Mouse (Mus musculus): ENCODE data around the gene Rpl14. TPM values are rescaled to one million over a fixed set of nuclear protein-coding genes. Genes with fewer than 3 reads are reported as not detected.
"Not testable (repeated sequence)": the region's sequence is repeated elsewhere in the genome, so short reads cannot be mapped to it uniquely, and the experiment has no call there.

Rpl14 gene
- polyA plus RNA-seq, 1 experiment from 2014 or later, result 488 TPM

DNA sequence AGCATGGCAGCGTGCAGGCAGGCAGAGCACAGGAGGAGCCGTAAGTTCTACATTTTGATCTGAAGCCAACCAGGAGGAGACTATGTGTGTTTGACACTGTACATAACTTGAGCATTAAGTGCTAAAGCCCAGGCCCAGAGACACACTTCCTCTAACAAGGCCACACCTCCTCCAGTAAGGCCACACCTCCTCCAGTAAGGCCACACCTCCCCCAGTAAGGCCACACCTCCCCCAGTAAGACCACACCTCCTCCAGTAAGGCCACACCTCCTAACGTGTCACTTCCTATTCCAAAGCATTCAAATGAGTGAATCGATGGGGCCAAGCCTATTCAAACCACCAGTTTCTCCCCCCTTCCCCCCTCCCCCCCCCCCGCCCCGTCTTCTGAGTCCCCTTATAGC lies 38.6 kb upstream of the Rpl14 start:
- Histone ChIP-seq H3K9ac (replicated peaks; ENCODE audit: low read depth) (no peak overlapping the region), H3K36me3 (ENCODE audit: insufficient read depth, low read length) (no peaks in the 10 kb centered on the region), H3K27me3 (replicated peaks; ENCODE audit: insufficient read depth, low read length) (no peaks in the 10 kb centered on the region), H3K4me3 (ENCODE audit: low read depth, low read length) (no peak overlapping the region), H3K4me2 (replicated peaks; ENCODE audit: low read depth, low read length) (no peak overlapping the region), H3K4me1 (ENCODE audit: insufficient read depth, low read depth, low read length) (no peaks in the 10 kb centered on the region), H3K27ac (ENCODE audit: low read length) (no peak overlapping the region), H3K9me3 (ENCODE audit: low read length) (no peaks in the 10 kb centered on the region)
- 78% methylated on average over 6 of the region's 6 CpGs for WGBS
- ATAC-seq (no peak), DNase-seq (ENCODE audit: low spot score) (no peak)
- TF ChIP-seq CTCF (IDR thresholded peaks at IDR 0.05) (no peak), EP300 (IDR thresholded peaks at IDR 0.05) (no peak)

DNA sequence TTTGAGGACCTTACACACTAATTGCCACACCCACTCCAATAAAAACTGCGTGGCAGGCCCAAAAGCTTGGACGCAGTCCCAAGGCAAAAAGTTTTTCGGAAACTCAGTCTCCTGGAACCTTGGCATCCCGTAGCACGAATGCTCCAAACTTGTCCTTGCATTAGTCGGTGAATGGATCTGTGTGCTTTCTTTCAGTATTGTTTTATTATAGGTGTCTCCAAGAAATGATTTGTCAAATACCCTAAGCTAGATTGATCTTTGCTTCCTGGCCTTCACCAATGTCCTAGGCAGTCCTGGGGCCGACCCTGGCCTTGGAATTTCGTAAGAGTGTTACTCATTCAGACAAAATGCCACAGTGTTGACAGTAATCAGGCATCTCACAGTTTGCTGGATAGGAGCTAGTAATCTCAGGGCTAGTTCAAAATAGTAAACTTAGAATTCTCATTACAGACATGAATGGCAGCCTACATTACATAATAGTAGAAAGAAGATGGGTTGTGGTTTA lies 37.7 kb upstream of the Rpl14 start:
- H3K36me3 ChIP-seq (ENCODE audit: insufficient read depth, low read length); H3K4me3 ChIP-seq (ENCODE audit: low read depth, low read length): not testable (repeated sequence)

DNA sequence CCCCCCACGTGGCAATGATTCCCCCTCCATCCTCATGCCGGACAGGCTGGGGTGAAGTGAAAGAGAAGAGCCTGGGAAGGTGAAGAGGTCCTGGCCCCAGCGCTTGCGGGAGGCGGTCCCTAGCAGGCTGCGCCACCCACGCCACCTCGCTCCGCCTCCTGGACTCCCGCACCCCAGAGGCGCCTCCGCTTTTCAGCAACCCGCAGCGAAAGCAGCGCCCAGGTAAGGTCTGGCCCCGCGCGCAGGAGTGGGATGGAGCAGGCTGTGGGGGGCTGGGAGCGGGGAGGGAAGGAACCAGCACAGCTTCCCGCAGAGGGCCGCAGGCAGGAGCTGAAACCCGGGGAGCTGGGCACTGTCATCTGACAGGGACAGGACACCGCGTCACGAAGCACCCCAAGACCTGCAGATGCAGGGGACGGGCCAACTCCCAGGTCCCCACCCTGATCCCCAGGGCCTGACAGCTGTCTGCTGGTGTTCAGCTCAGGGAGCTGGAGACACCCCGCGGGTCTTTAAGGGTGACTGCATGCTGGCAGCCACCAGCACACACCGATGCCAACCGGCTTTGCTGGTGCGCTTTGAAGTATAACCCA lies 31.5 kb upstream of the Rpl14 start, which contains the start of gene Entpd3:
Gene Entpd3 (plus strand): TSS at position 157 of the 590 bp plus-strand sequence.
- Histone ChIP-seq H3K9me3 (ENCODE audit: low read length) (no peaks in the 10 kb centered on the region), H3K36me3 (ENCODE audit: insufficient read depth, low read length) (no peaks in the 10 kb centered on the region), H3K4me2 (replicated peaks; ENCODE audit: low read depth, low read length) (peak within 1 kb of the TSS; percentile 80), H3K4me3 (ENCODE audit: low read depth, low read length) (peak within 1 kb of the TSS; percentile 34), H3K27me3 (replicated peaks; ENCODE audit: insufficient read depth, low read length) (no peaks in the 10 kb centered on the region; the same call in 1 of the 2 replicates), H3K27ac (ENCODE audit: low read length) (no peak within 1 kb of the TSS), H3K4me1 (ENCODE audit: insufficient read depth, low read depth, low read length) (no peaks in the 10 kb centered on the region; the same call in 1 of the 2 replicates), H3K9ac (replicated peaks; ENCODE audit: low read depth) (0 out of 2 replicates have a peak within 1 kb of the TSS, but pooled peaks have one; percentile 6)
- TF ChIP-seq EP300 (IDR thresholded peaks at IDR 0.05) (no peak), CTCF (IDR thresholded peaks at IDR 0.05) (no peak)
- ATAC-seq, result no peak
- 2% methylated on average over 26 of the region's 31 CpGs for WGBS
- peak; percentile 53 for DNase-seq (ENCODE audit: low spot score)

More for the DNA sequence above, 37.7 kb upstream of the Rpl14 start:
- DNase-seq (ENCODE audit: low spot score); H3K9me3 ChIP-seq (ENCODE audit: low read length); H3K27ac ChIP-seq (ENCODE audit: low read length); ATAC-seq; H3K27me3 ChIP-seq (replicated peaks; ENCODE audit: insufficient read depth, low read length); H3K9ac ChIP-seq (replicated peaks; ENCODE audit: low read depth); H3K4me1 ChIP-seq (ENCODE audit: insufficient read depth, low read depth, low read length); H3K4me2 ChIP-seq (replicated peaks; ENCODE audit: low read depth, low read length): not testable (repeated sequence)
- 95% methylated on average over 8 of the region's 8 CpGs for WGBS

DNA sequence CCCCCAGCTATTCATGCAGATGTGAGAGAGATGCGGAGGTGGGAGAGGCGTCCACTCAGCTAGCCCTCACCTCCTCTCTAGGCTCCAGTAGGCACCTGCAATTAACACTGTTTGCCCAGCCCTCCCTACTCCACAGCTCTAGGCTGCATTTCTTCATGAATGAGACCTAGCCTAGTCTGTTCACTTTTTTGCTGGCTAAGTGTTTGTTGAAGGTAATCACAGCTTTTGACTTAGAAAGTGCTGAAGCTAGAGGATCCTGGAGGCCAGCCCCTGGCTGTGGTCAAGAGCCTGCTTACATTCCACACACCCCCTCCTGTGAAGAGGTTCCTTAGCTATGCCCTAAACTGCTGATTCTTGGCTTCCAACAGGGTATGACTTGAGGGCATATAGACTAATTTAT lies 29.8 kb upstream of the Rpl14 start:
- Histone ChIP-seq H3K27ac (ENCODE audit: low read length) (no peak overlapping the region), H3K4me2 (replicated peaks; ENCODE audit: low read depth, low read length) (no peak overlapping the region), H3K4me1 (ENCODE audit: insufficient read depth, low read depth, low read length) (no peaks in the 10 kb centered on the region; the same call in 1 of the 2 replicates), H3K4me3 (ENCODE audit: low read depth, low read length) (no peak overlapping the region), H3K36me3 (ENCODE audit: insufficient read depth, low read length) (no peaks in the 10 kb centered on the region), H3K27me3 (replicated peaks; ENCODE audit: insufficient read depth, low read length) (no peaks in the 10 kb centered on the region; the same call in 1 of the 2 replicates), H3K9me3 (ENCODE audit: low read length) (no peaks in the 10 kb centered on the region), H3K9ac (replicated peaks; ENCODE audit: low read depth) (no peak overlapping the region)
- 40% methylated on average over 2 of the region's 2 CpGs for WGBS
- TF ChIP-seq CTCF (IDR thresholded peaks at IDR 0.05) (no peak), EP300 (IDR thresholded peaks at IDR 0.05) (no peak)
- ATAC-seq (peak; percentile 92), DNase-seq (ENCODE audit: low spot score) (peak; percentile 91)

DNA sequence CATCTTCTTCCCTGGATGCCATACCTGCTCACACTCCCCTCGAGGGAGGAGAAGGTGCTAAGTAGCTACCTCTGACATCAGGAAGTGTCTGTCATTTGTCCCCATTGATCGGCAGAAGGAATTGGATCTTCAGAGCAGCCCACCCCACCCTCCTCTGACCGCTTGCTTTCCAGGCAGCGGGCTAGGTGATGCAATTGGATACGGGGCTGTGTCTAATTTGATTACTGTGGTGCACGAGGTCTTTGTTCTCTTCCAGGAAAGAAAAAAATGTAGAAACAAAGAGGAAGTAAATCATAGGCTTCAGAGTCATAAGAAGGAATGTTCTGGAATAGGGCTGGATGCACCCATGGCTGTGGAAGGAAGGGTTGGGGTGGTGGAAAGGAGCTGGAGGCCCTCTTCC lies 29.0 kb upstream of the Rpl14 start:
- Histone ChIP-seq H3K9me3 (ENCODE audit: low read length) (no peaks in the 10 kb centered on the region), H3K4me3 (ENCODE audit: low read depth, low read length) (no peak overlapping the region), H3K4me2 (replicated peaks; ENCODE audit: low read depth, low read length) (no peak overlapping the region), H3K9ac (replicated peaks; ENCODE audit: low read depth) (no peak overlapping the region), H3K4me1 (ENCODE audit: insufficient read depth, low read depth, low read length) (no peaks in the 10 kb centered on the region; the same call in 1 of the 2 replicates), H3K36me3 (ENCODE audit: insufficient read depth, low read length) (no peaks in the 10 kb centered on the region), H3K27ac (ENCODE audit: low read length) (no peak overlapping the region), H3K27me3 (replicated peaks; ENCODE audit: insufficient read depth, low read length) (no peaks in the 10 kb centered on the region; the same call in 1 of the 2 replicates)
- DNase-seq (ENCODE audit: low spot score) (peak; percentile 37), ATAC-seq (no peak)
- 17% methylated on average over 6 of the region's 6 CpGs for WGBS
- TF ChIP-seq CTCF (IDR thresholded peaks at IDR 0.05) (no peak), EP300 (IDR thresholded peaks at IDR 0.05) (no peak)

DNA sequence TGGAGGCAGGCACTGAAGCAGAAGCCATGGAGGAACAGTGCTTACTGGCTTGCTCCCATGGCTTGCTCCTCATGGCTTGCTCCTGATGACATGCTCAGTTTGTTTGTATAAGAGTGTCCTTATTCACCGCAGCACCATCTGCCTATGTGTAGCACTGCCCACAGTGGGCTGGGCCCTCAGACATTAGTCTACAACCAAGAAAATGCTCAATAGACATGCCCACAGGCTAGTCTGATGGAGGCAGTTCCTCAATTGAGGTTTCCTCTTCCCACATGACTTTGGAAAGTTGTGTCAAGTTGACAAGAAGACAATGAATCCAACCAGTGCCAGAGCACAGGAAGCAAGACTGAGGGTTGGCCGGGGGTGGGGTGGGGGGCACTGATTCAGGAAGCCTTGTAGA lies 25.2 kb upstream of the Rpl14 start:
- Histone ChIP-seq H3K4me1 (ENCODE audit: insufficient read depth, low read depth, low read length) (no peaks in the 10 kb centered on the region), H3K27me3 (replicated peaks; ENCODE audit: insufficient read depth, low read length) (no peaks in the 10 kb centered on the region; the same call in 1 of the 2 replicates), H3K4me3 (ENCODE audit: low read depth, low read length) (no peak overlapping the region), H3K36me3 (ENCODE audit: insufficient read depth, low read length) (no peaks in the 10 kb centered on the region), H3K4me2 (replicated peaks; ENCODE audit: low read depth, low read length) (no peak overlapping the region), H3K27ac (ENCODE audit: low read length) (no peak overlapping the region), H3K9me3 (ENCODE audit: low read length) (no peaks in the 10 kb centered on the region), H3K9ac (replicated peaks; ENCODE audit: low read depth) (no peak overlapping the region)
- TF ChIP-seq EP300 (IDR thresholded peaks at IDR 0.05), result no peak
- no peak for TF ChIP-seq CTCF (IDR thresholded peaks at IDR 0.05)
- ATAC-seq (no peak), DNase-seq (ENCODE audit: low spot score) (peak; percentile 10)
- 62% methylated on average over 2 of the region's 2 CpGs for WGBS
